In the genomic region with DNA sequence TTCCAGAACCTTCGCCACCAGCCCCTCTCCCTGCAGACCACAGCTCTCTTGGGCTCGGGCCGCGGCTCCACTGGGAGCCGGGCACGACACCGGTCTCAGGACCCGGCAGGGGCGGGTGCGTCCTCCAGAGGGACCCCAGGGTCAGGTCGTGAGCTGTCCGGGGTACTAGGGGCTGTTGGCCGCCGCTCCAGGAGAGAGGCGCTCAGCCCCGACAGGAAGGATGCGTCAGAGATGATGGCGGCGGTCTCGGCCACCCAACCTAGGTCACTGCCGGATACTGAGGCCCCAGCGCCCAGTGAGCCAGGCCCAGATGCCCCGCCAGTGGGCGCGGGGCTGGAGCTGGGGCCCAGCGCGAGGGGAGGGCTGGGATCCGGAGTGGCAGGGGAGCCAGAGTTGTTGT, we compare ENCODE assay signal across 21 mouse cellular contexts. TPM values are rescaled to one million over a fixed set of nuclear protein-coding genes. Genes with fewer than 3 reads are reported as not detected.
"Had no signal": no experiment of that assay in that cellular context is flagged by ENCODE, and none has a peak within 500 bp of the region (broad histone marks: within the 10 kb centered on the region; RNA-seq: fewer than 3 reads in every experiment).

No protein-coding gene starts in this region.

- H3K9me3 ChIP-seq: limb, embryonic 12.5 days; limb, embryonic 15.5 days; neural tube, embryonic 13.5 days had no signal

- H3K27ac ChIP-seq: kidney, postnatal 0 days; left cerebral cortex, adult 2 months; limb, embryonic 12.5 days; limb, embryonic 15.5 days; liver, embryonic 14.5 days; macrophage; neural tube, embryonic 13.5 days had no signal

- DNase-seq: kidney, adult 2 months; kidney, postnatal 36 days; layer of hippocampus, postnatal 36 days; liver, postnatal 0 days; lung, embryonic 14.5 days; midbrain, embryonic 14.5 days; retina, postnatal 1 day; thymus, adult 18-20 months; thymus, postnatal 14 days; thymus, postnatal 4 days had no signal

- H3K9ac ChIP-seq: limb, embryonic 12.5 days; limb, embryonic 15.5 days; liver, embryonic 14.5 days; liver, postnatal 0 days; lung, embryonic 14.5 days; neural tube, embryonic 13.5 days had no signal

- ATAC-seq: liver, postnatal 0 days; lung, postnatal 0 days had no signal

- H3K4me3 ChIP-seq: left cerebral cortex, adult 2 months; limb, embryonic 12.5 days; limb, embryonic 15.5 days; neural tube, embryonic 13.5 days had no signal

- H3K4me2 ChIP-seq: limb, embryonic 12.5 days; limb, embryonic 15.5 days; liver, embryonic 11.5 days; lung, embryonic 14.5 days; neural tube, embryonic 13.5 days had no signal

RNA-seq across cellular contexts. Expression of a gene that starts 6.8 kb away (rescaled TPM):
- total RNA-seq: neutrophil, adult 5-6 weeks had no signal
- polyA plus RNA-seq: macrophage; small intestine, adult 2 months had no signal
